Mouse (Mus musculus): ENCODE data around the gene Uck2.

DNA sequence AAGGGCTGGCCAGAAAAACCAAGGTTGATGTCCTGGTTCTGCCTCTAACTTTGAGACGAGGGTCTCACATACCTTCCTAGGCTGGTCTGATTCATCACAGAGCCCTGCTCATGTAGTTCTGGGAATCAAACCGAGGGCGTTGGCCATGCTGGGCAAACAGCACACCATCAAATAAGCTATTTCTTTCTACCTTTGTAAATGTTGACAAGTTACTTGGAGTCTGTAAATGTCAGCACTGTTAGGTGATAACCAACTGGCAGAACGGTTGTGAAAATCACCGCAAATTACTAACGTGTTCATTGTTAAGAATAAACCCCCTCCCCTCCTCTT lies 5.1 kb upstream of the Uck2 start:
- TF ChIP-seq CTCF (conservative IDR thresholded peaks at IDR 0.05; ENCODE audit: low read length): no peak
- TF ChIP-seq POU5F1 (IDR thresholded peaks at IDR 0.05; ENCODE audit: borderline replicate concordance, low read length): no peak
- TF ChIP-seq NANOG (IDR thresholded peaks at IDR 0.05; ENCODE audit: borderline replicate concordance, low read length): no peak

Data from E14TG2a.4 (cell line).